Mouse (Mus musculus): ENCODE measurements at regions not wholly inside any gene's neighbourhood (a gene's known extent, or its start where the extent isn't known, plus 50 kb on each side); places are given as distances from the start of the nearest gene placed in this dataset.

DNA sequence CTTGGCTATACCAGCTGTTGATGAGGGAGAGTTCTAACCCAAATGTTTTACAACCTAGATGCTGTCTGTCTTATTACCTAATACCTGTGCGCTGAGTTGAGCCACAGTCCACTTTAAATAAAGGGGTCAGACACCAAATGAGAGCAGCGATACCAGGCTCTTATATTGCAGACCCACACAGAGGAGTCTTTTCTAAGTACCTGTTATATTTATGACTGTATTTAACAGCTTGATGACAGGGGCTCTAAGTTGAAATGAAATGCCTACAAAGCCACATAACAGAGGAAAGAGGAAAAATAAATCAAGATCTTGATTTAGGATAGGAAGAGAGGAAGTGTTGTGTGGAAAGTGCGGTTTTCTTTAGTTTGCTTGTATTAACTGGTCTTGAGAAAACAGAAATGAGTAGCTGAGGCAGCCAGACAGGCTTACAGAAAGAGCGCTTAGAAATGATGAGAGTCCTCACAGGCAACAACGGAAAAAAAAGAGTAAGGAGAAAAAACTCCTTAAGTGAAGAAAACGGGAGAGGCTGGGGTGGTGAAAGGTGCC, 281.6 kb upstream of the Pfn2 start:
- ATAC-seq: no peak
- no peaks in the 10 kb centered on the region for H3K4me1 ChIP-seq (replicated peaks; ENCODE audit: control insufficient read depth, insufficient read depth, low read length)
- 34% methylated on average over 6 of the region's 6 CpGs for WGBS
- H3K4me3 ChIP-seq (ENCODE audit: low read depth, low read length): no peak overlapping the region
- H3K36me3 ChIP-seq (ENCODE audit: control insufficient read depth, insufficient read depth): no peaks in the 10 kb centered on the region
- no peak for TF ChIP-seq CTCF (IDR thresholded peaks at IDR 0.05; ENCODE audit: low read depth)
- H3K9me3 ChIP-seq (ENCODE audit: control insufficient read depth): no peaks in the 10 kb centered on the region
- no peak overlapping the region for H3K9ac ChIP-seq (ENCODE audit: low read depth, low read length)
- no peak overlapping the region for H3K4me2 ChIP-seq (replicated peaks; ENCODE audit: low read depth)
- H3K27ac ChIP-seq (ENCODE audit: low read depth, low read length): no peak overlapping the region
- no peaks in the 10 kb centered on the region for H3K27me3 ChIP-seq (replicated peaks; ENCODE audit: control insufficient read depth, insufficient read depth, low read length)

DNA sequence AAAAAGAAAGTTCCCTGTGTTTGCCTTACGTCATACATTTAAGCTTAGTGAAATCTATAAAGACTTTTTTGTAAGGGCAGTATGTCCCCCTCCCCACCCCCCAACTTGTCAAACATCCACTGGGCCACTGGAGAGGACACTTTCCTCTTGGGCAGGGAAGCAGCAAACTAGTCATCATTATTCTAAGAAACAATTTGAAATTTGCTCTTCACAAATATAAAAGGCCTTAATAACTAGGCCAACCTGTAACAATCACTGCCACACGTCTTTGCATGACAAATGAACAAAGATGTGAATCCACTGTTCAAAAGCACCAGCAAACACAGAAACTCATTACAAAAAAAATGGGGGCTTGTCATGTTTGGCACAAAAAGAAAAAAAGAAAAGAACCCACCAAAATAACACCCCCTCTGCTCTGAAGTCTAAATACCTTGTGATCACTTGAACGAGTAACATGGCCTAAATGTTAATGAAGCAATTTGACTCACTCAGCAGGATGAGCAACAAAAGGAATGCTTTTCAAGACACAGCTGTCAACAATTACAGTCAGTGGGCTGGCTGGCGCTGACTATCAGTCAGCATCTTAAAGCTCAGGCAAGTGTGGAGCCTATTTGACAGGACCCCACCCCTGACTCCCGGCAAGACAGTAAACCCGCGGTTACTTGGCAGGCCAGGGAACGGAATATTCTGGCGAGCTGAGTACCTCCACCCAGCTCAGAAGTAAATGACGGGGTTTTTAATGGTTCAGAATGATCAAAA, 278.7 kb upstream of the Tsc22d2 start:
- WGBS: 58% methylated on average over 10 of the region's 10 CpGs
- no peaks in the 10 kb centered on the region for H3K27me3 ChIP-seq (replicated peaks; ENCODE audit: control insufficient read depth, insufficient read depth, low read length)
- H3K36me3 ChIP-seq (ENCODE audit: control insufficient read depth, insufficient read depth): no peaks in the 10 kb centered on the region
- H3K4me2 ChIP-seq (replicated peaks; ENCODE audit: low read depth): no peak overlapping the region
- no peaks in the 10 kb centered on the region for H3K4me1 ChIP-seq (replicated peaks; ENCODE audit: control insufficient read depth, insufficient read depth, low read length)
- TF ChIP-seq CTCF (IDR thresholded peaks at IDR 0.05; ENCODE audit: low read depth): no peak
- no peak overlapping the region for H3K4me3 ChIP-seq (ENCODE audit: low read depth, low read length)
- H3K27ac ChIP-seq (ENCODE audit: low read depth, low read length): no peak overlapping the region
- H3K9ac ChIP-seq (ENCODE audit: low read depth, low read length): no peak overlapping the region
- no peaks in the 10 kb centered on the region for H3K9me3 ChIP-seq (ENCODE audit: control insufficient read depth)
- no peak for ATAC-seq

DNA sequence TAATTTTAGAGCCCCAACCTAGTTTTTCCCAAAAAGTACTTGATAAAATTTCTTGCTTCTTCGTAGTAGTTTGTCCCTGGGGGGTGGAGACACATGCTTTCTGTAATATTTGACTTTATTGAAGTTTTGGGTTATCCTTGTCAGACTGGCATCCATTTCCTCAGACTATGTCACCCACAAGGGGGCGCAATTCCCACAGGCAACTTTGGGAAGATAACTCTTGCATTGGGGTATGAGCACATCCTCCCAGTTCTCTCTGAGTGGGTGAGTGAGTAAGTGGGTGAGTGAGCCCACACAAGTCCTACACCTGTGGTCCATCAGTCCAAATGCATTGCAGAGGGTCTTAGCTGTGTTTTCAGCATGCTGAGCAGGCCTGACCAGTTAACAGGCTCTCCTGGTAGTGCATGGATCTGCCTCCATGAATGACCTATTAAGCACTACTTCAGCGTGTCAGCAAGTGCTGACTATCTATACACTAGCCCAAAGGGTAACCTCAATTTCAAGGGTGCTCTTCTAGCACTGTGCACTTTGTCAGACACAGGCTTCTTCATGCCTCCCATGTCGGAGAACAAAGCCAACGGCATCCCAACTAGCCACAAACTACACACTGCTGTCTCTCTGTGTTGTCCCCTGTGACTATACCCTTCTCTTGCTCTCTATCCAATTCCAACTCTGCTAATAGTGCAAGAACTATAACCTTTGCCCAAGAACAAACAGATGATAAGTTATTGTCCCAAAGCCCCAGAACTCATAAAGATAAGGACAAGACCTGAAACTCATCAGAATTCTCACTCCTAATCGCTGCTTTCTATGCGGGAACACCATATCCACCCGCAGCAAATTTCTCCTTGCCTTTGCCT, 275.6 kb upstream of the Tsc22d2 start:
- Histone ChIP-seq H3K4me3 (ENCODE audit: low read depth, low read length) (no peak overlapping the region), H3K9ac (ENCODE audit: low read depth, low read length) (no peak overlapping the region), H3K27me3 (replicated peaks; ENCODE audit: control insufficient read depth, insufficient read depth, low read length) (no peaks in the 10 kb centered on the region), H3K36me3 (ENCODE audit: control insufficient read depth, insufficient read depth) (no peaks in the 10 kb centered on the region), H3K9me3 (ENCODE audit: control insufficient read depth) (no peaks in the 10 kb centered on the region), H3K27ac (ENCODE audit: low read depth, low read length) (peak overlapping the region; percentile 68), H3K4me1 (replicated peaks; ENCODE audit: control insufficient read depth, insufficient read depth, low read length) (no peaks in the 10 kb centered on the region), H3K4me2 (replicated peaks; ENCODE audit: low read depth) (peak overlapping the region; percentile 47; the same call in 1 of the 2 replicates)
- ATAC-seq: peak; percentile 72
- WGBS: 38% methylated on average over 8 of the region's 8 CpGs
- TF ChIP-seq CTCF (IDR thresholded peaks at IDR 0.05; ENCODE audit: low read depth): peak; percentile 85

DNA sequence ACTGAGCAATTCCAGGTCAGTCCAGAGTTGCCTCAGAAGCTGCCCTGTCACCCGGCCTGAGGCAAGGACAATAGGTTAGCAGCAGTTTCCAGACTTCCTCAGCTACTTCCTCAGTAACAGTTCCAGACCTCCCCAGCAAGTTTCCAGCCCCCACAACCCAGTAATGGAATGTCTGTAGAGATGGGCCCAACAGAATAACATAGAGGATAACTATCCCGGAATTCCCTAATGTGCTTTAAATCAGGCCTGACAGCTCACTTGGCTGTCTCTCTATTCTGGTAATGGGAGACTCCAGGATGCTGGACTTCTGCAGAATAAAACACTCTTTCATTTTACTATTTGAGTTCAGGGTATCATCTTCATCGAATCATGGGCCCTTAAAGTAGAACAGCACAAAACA, 268.4 kb upstream of the Tsc22d2 start:
- WGBS: 36% methylated on average over 3 of the region's 3 CpGs
- Histone ChIP-seq H3K4me1 (replicated peaks; ENCODE audit: control insufficient read depth, insufficient read depth, low read length) (no peaks in the 10 kb centered on the region), H3K4me2 (replicated peaks; ENCODE audit: low read depth) (no peak overlapping the region), H3K36me3 (ENCODE audit: control insufficient read depth, insufficient read depth) (no peaks in the 10 kb centered on the region), H3K27ac (ENCODE audit: low read depth, low read length) (no peak overlapping the region), H3K9me3 (ENCODE audit: control insufficient read depth) (no peaks in the 10 kb centered on the region), H3K9ac (ENCODE audit: low read depth, low read length) (no peak overlapping the region), H3K4me3 (ENCODE audit: low read depth, low read length) (no peak overlapping the region), H3K27me3 (replicated peaks; ENCODE audit: control insufficient read depth, insufficient read depth, low read length) (no peaks in the 10 kb centered on the region)
- no peak for TF ChIP-seq CTCF (IDR thresholded peaks at IDR 0.05; ENCODE audit: low read depth)
- ATAC-seq: no peak

DNA sequence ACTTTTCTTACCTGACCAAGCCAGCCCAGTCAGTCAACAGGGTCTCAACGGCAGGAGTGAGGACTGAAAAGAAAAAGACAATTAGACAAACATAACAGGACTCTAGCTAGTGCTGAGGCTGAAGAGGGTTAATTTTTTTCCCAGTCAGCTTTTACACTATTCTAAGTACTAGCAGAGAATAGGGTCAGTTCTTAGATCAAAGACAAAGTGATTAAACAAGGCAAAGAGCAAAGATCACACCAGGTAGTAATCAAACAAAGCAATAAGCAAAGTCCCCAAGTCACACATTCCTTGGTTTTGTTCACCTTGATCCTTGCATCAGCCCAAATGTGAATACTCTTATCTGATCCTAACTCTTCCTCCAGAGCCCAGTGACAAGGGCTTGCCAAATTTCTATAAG, 267.8 kb upstream of the Tsc22d2 start:
- no peak overlapping the region for H3K4me3 ChIP-seq (ENCODE audit: low read depth, low read length)
- H3K27ac ChIP-seq (ENCODE audit: low read depth, low read length): no peak overlapping the region
- H3K36me3 ChIP-seq (ENCODE audit: control insufficient read depth, insufficient read depth): no peaks in the 10 kb centered on the region
- no peak for TF ChIP-seq CTCF (IDR thresholded peaks at IDR 0.05; ENCODE audit: low read depth)
- no peaks in the 10 kb centered on the region for H3K4me1 ChIP-seq (replicated peaks; ENCODE audit: control insufficient read depth, insufficient read depth, low read length)
- H3K9me3 ChIP-seq (ENCODE audit: control insufficient read depth): no peaks in the 10 kb centered on the region
- WGBS: 29% methylated on average over 1 of the region's 1 CpGs
- no peak for ATAC-seq
- H3K4me2 ChIP-seq (replicated peaks; ENCODE audit: low read depth): no peak overlapping the region
- no peaks in the 10 kb centered on the region for H3K27me3 ChIP-seq (replicated peaks; ENCODE audit: control insufficient read depth, insufficient read depth, low read length)
- no peak overlapping the region for H3K9ac ChIP-seq (ENCODE audit: low read depth, low read length)

DNA sequence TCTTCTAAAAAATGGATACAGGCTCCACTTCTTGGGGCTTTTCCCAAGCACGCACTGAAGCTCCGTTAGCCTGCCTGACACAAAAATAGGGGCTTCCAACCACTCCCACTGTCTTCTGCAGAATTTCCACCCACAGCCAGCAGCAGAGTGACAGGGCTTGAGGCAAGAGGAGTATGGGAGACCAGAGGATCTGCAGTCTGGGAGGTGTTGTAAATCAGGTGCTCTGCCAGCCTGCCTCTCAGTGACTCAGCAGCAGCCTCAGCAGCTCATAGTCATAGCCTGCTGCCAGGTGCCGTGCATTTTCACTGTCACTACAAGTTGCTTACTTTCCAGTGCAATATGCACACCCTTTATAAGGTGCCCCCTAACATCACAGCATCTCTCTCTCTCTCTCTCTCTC, 261.4 kb upstream of the Tsc22d2 start:
- H3K9me3 ChIP-seq (ENCODE audit: control insufficient read depth): no peaks in the 10 kb centered on the region
- ATAC-seq: no peak

More for the DNA sequence above, 261.4 kb upstream of the Tsc22d2 start:
- Histone ChIP-seq H3K9ac (ENCODE audit: low read depth, low read length) (no peak overlapping the region), H3K36me3 (ENCODE audit: control insufficient read depth, insufficient read depth) (no peaks in the 10 kb centered on the region), H3K27ac (ENCODE audit: low read depth, low read length) (no peak overlapping the region), H3K4me2 (replicated peaks; ENCODE audit: low read depth) (no peak overlapping the region), H3K4me3 (ENCODE audit: low read depth, low read length) (no peak overlapping the region), H3K4me1 (replicated peaks; ENCODE audit: control insufficient read depth, insufficient read depth, low read length) (no peaks in the 10 kb centered on the region), H3K27me3 (replicated peaks; ENCODE audit: control insufficient read depth, insufficient read depth, low read length) (no peaks in the 10 kb centered on the region)
- WGBS: 48% methylated on average over 3 of the region's 3 CpGs
- TF ChIP-seq CTCF (IDR thresholded peaks at IDR 0.05; ENCODE audit: low read depth): no peak

All from intestine, postnatal 0 days (tissue).